Mouse (Mus musculus) frontal cortex, postnatal 36 days (tissue): ENCODE data around the gene Rpl22l1.
"Not testable (repeated sequence)": the region's sequence is repeated elsewhere in the genome, so short reads cannot be mapped to it uniquely, and the experiment has no call there.

Experiments used
- DNase-seq, 2 experiments: peaks; one replicate each; pipeline ENCODE4 v3.0.0; 2022; ENCODE audit warnings: low spot score in 2 of 2

Gene Rpl22l1

GRCm38 (mm10) chr3:28805301-28806097 lies at the start of gene Rpl22l1:
Gene Rpl22l1, plus strand, starts transcription at chr3:28805436.
- DNase-seq: peak; percentile 98 to 99

- DNase-seq: no peak
Measured at GRCm38 (mm10) chr3:28755477-28755876, 49.8 kb upstream of the Rpl22l1 start.

DNA sequence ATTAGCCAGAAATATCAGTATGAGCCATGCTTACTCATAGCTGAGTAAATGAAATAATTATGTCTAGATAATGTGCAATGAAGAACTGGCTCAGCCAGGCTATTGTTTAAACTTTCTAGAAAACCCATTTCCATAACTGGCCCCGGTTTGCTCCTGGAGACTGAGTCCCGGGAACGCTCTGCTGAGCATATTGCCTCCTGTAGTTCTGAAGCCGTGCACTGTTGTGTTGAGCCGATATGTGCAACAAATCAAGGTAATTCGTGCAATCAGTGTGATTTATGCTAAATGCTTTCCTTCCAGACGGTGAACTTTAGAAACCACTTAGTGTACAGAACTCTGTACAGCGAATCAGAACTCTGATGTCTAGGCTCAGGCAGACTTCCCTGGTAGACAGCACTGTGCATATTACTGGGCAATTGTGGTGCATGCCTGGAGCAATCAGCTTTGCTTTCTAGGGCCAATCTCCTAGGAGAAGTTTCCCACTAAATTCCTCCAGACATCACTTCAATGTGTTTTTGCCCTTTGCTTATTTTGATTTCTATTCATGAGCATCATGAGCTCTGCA lies 43.9 kb upstream of the Rpl22l1 start:
- DNase-seq: no peak

DNA sequence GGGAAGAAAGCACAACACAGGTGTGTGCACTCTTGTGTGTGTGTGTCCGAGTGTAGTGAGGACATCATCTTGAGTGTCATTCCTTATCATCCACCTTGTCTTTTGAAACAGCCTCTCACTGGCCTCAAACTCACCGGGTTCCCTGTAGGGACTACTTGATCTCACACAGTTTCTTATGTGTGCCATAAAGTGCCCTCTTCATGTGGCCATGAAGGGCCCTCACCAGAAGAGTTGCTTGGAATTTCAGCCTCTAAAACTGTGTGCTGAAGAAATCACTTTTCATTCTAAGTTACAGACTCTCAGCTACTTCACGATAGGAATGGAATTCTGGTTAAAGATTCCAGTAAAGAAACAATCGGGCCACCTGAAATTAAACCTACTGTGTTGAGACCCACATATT lies 38.3 kb upstream of the Rpl22l1 start:
- DNase-seq: no peak

DNA sequence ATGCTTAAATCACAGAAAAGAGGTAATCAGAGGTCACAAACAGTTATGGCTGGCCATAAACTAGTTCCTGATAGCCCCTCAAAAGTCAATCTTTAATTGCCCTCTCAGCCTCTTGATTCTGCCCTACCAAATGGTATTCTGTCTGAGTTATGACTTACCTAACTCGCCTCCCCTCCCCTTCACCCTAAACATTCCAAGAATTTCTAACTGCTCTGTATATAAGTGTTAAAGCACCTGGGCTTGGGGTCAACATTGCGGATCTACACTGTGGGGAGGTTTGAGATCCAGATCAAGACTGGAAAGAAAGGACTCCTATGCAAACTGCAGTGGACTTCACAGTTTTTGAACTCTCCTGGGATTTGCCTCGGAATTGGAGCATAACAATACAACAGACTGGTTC lies 37.0 kb upstream of the Rpl22l1 start:
- no peak for DNase-seq

GRCm38 (mm10) chr3:28772919-28773318 lies 32.3 kb upstream of the Rpl22l1 start:
- DNase-seq: not testable (repeated sequence)

GRCm38 (mm10) chr3:28775361-28775760 lies 29.9 kb upstream of the Rpl22l1 start:
- no peak for DNase-seq

DNA sequence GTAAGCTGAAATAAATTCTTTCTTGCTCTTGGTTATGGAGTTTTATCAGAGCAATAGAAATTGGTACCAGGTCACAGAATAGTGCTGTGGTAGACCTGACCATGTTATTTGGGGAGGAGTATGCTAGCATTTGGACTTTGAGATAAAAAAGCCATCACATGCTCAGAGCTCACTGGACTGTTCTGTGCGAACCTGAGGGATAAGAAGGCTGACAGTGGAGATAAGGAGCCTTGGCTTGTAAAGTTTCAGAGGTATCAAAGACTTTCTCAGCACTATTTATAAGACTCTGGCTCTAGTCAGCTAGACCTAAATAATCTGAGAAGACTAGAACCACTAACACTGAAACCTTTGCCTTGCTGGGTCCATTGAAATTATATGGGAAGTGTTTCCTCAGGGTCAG lies 29.3 kb upstream of the Rpl22l1 start:
- no peak for DNase-seq

- DNase-seq: no peak
Measured at GRCm38 (mm10) chr3:28776491-28776890, 28.7 kb upstream of the Rpl22l1 start.

DNA sequence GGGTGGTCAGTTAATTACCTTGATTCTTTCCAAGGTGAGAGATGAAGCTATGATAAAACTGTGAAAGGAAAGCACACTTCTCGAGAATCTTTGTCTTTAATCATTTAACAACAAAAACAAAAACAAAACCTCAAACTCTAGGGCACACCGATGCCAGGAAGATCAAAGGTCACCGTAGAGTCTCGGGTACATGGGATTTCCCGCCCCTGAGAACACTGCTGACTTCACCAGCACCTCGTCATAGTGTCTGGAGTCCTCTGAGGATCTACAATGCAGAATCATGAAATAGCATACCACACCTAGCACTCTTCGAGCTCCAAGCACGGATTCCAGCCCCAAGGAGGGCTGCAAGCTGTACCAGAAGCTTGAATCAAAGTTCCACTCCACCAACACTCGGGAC lies 24.7 kb upstream of the Rpl22l1 start:
- no peak for DNase-seq

GRCm38 (mm10) chr3:28780994-28781393 lies 24.2 kb upstream of the Rpl22l1 start, which contains the start of gene Eif5a2:
Gene Eif5a2, plus strand, starts transcription at chr3:28781276.
- DNase-seq: peak; percentile 86 to 93

DNA sequence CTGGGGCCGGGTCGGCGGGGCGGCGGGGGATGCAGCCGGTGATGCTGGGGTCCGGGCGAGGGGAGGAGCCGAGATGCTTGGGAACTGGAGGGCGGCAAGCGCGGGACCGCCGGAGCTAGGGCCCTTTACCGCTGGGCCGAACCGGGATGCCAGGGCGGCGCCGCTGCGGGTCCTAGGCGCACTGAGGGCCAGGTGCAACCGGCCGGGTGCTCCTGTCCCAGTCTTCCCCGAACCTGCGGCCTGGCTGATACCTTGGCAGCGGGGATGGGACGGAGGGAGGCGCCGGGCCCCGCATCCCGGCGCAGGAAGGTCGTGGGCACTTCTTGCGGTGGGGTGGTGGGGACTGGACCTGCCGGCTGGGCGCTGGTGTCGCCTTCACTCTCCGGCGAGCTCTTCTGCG lies 23.8 kb upstream of the Rpl22l1 start:
- DNase-seq: no peak

DNA sequence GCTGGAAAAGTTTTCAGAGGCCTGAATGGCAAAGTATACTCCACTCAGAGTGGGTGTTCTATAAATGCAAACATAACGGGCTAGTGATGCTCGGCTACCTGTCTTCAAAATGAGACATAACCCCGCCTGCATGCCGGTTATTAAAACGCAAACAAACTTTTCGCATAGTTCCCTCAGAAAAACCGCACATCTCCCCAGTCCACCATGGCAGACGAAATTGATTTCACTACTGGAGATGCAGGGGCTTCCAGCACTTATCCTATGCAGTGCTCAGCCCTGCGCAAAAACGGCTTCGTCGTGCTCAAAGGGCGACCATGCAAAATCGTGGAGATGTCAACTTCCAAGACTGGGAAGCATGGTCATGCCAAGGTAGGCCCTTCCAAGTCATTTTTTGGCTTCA lies 23.4 kb upstream of the Rpl22l1 start:
- DNase-seq: no peak

DNA sequence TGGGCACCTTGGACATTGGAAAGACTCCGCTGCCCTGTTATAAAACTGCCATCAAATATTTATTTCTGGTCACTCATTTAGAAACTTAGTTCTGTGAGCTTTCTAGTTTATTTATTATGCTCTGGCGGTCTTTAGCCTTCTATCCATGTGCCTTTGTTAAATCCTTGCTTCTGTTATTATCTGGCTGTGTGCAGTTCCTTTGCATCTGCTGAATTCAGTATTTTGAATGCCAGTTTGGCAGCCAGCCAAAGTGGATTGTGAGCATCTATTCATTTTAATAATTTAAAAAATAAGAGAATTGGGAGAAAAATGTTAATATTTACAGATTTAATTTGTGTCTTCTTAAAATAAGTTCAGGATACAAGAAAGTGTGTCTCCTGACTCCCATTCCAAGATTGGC lies 21.1 kb upstream of the Rpl22l1 start:
- no peak for DNase-seq

DNA sequence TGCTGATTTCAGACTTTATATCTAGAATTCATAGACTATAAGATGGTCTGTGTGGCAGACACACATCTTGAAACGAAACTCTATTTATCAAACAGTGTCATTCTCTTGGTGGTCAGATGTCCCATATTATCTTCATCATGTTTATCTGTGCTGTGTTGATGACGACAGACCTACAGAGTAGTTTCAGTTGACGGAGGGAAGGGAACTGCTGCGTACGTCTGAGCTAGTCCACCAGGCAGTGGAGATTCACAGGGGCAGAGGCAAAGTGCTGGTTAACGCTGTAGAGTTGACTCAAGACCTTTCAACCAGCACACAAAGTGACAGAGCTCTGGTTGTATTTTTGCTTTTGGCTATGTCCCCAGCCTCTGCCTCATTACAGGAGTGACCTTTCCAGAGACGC lies 10.4 kb upstream of the Rpl22l1 start:
- no peak for DNase-seq

- no peak for DNase-seq
Measured at GRCm38 (mm10) chr3:28808039-28808643, 2.9 kb downstream of the Rpl22l1 start.

GRCm38 (mm10) chr3:28811441-28811840 lies 6.2 kb downstream of the Rpl22l1 start:
- no peak for DNase-seq

GRCm38 (mm10) chr3:28814361-28814760 lies 9.1 kb downstream of the Rpl22l1 start:
- DNase-seq: peak in 1 of 2 experiments; percentile 24

GRCm38 (mm10) chr3:28816010-28816540 lies 10.8 kb downstream of the Rpl22l1 start:
- DNase-seq: no peak

- no peak for DNase-seq
Measured at GRCm38 (mm10) chr3:28826272-28826671, 21.0 kb downstream of the Rpl22l1 start.

DNA sequence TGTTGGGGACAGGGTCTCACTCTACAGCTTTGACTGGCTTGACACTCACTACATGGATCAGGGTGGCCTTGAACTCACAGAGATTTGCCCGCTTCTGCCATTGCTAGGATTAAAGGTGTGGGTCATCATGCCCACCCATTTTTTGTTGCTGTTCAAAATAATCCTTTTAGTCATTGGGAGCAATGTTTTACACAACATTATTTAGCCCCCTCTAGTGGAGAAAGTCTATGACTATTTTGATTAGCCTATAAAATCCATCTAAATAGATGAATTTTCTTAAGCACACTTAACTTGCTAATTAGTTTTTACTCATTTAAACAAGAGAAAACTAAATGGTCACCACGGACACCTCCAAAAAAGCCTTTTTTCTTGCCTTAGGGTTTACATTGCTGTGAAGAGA lies 22.4 kb downstream of the Rpl22l1 start:
- DNase-seq: no peak

- DNase-seq: no peak
Measured at GRCm38 (mm10) chr3:28829454-28829853, 24.2 kb downstream of the Rpl22l1 start.
